Mouse (Mus musculus): ENCODE measurements around the gene Bola3. TPM values are rescaled to one million over a fixed set of nuclear protein-coding genes. Genes with fewer than 3 reads are reported as not detected.

Gene Bola3
- 11.6 and 187 TPM in 2 replicates for polyA plus RNA-seq (2012; rRNA removed)

DNA sequence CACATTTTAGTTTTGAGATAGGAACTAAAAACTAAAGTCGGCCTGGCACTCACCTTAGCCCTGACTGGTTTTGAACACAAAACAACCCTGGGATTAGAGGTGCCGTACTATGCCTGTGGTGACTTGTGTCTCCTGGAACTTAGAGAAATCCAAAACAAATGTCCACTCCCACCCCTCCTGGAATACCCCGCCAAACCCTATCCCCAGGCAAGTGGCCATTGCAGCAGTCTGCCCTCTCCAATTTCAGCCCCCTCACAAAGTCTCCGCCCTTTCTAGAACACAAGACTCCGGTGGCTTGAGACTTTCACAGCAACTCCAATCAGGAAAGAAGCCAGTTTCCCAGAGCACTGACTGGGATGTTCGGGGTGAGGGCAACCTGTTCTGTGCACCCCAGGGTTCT lies at the start of gene Bola3:
TSS of gene Bola3 (plus strand) at position 275 of the 400 bp plus-strand sequence.

DNA sequence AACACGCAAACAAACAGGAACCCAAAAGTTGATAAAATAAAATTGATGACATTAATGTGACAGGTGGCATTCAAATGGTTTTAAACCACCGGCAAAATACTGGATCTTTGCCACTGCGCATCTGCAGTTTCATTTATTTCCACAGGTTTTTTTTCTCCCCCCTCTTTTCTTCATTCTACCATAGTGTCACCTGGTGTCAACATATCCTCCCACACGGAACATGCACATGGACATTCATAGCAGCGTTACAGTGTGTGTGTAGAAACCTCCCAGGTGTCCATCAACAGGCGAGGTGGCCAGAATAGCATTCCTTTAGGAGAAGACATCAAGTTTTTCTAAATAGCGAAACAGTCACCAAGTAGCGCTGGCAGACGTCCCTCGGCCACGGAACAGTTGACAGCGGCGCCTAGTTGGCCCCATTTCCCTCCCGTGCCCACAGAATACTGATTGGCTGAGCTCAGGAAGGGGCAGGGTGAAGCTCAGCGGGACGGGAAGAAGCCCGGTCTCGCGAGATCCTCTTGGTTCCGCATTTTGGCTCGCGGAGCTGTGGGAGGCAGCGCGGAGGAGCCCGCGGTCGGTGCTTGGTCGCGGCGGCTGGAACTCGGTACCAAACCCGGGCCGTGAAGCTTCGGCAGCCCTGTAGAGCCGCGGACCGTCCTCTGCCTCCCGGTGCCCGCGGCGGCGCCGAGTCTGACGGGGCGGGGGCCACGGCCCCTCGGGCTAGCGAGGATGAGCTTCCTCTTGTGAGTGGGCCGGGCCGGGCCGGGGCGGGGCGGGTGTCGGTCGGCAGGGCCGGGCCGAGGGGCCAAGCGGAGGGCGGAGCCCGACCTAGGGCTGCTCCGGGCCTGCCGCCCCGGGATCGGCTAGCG lies 23.2 kb upstream of the Bola3 start, which contains the start of the genes Mthfd2 and Mob1a:
TSS of gene Mthfd2 (minus strand) at position 384 of the 869 bp plus-strand sequence.
TSS of gene Mob1a (plus strand) at position 492 of the 869 bp plus-strand sequence.

Other genes with a start within 250 kb of the Bola3 start
- gene Ccdc142, start 247.5 kb upstream of the Bola3 start, polyA plus RNA-seq (2012; rRNA removed), result 11.3 and 12.3 TPM in 2 replicates
- 4.3 and 4.6 TPM in 2 replicates for gene Gm42688, start 247.5 kb upstream of the Bola3 start, polyA plus RNA-seq (2012; rRNA removed)
- 69.7 and 85.9 TPM in 2 replicates for gene Mrpl53, start 240.1 kb upstream of the Bola3 start, polyA plus RNA-seq (2012; rRNA removed)
- 91.9 and 97.3 TPM in 2 replicates for gene Mogs, start 233.7 kb upstream of the Bola3 start, polyA plus RNA-seq (2012; rRNA removed)
- gene Wbp1, start 227.6 kb upstream of the Bola3 start, polyA plus RNA-seq (2012; rRNA removed), result 199 and 235 TPM in 2 replicates
- 59.8 and 64.1 TPM in 2 replicates for gene Ino80b, start 223.7 kb upstream of the Bola3 start, polyA plus RNA-seq (2012; rRNA removed)
- 86.7 and 88.4 TPM in 2 replicates for gene Rtkn, start 213.7 kb upstream of the Bola3 start, polyA plus RNA-seq (2012; rRNA removed)
- gene Wdr54, start 192.8 kb upstream of the Bola3 start, polyA plus RNA-seq (2012; rRNA removed), result 3.4 and 4.4 TPM in 2 replicates
- gene 1700003E16Rik, start 192.7 kb upstream of the Bola3 start, polyA plus RNA-seq (2012; rRNA removed), result 0.46 and 0.72 TPM in 2 replicates
- gene Dctn1, start 183.2 kb upstream of the Bola3 start, polyA plus RNA-seq (2012; rRNA removed), result 151 and 162 TPM in 2 replicates
- gene Slc4a5, start 129.3 kb upstream of the Bola3 start, polyA plus RNA-seq (2012; rRNA removed), result 0.21 TPM in 2 replicates
- gene Mthfd2, start 23.2 kb upstream of the Bola3 start, polyA plus RNA-seq (2012; rRNA removed), result 3.2 and 3.3 TPM in 2 replicates
- 32.4 and 35.1 TPM in 2 replicates for gene Mob1a, start 23.1 kb upstream of the Bola3 start, polyA plus RNA-seq (2012; rRNA removed)
- 15.0 and 15.2 TPM in 2 replicates for gene Tet3, start 109.9 kb downstream of the Bola3 start, polyA plus RNA-seq (2012; rRNA removed)
- gene Dguok, start 157.8 kb downstream of the Bola3 start, polyA plus RNA-seq (2012; rRNA removed), result 30.7 and 40.6 TPM in 2 replicates
- gene Actg2, start 187.1 kb downstream of the Bola3 start, polyA plus RNA-seq (2012; rRNA removed), result 1,877 and 1,909 TPM in 2 replicates
- 10.4 and 13.1 TPM in 2 replicates for gene Stambp, start 223.6 kb downstream of the Bola3 start, polyA plus RNA-seq (2012; rRNA removed)